Mouse (Mus musculus): ENCODE results near the gene Apbb2. TPM values are rescaled to one million over a fixed set of nuclear protein-coding genes. Genes with fewer than 3 reads are reported as not detected.

Gene Apbb2
- polyA plus RNA-seq, 1 experiment, result 19.1 TPM

DNA sequence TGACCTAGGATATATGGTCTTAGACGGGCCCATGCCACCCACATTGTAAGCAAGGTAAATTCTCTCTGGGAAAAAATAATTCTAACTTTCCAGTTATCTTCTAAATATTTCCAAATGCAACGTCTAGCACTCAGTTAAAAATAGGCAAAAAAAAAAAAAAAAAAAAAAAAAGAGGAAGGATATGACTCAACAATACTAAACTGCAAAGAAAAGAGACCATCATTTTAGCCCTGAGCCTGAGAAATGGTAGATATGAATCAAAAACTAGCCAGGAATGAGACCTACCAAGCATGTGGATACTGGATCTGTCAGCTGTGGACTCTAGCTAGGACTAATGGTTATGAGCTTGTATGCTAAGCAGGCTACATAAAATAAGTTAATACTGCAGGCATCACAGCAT is 338.9 kb downstream of the Apbb2 start:
- Histone ChIP-seq H3ac (ENCODE audit: control insufficient read depth, insufficient read length) (no peak overlapping the region), H3K4me2 (ENCODE audit: low read depth) (no peak overlapping the region), H3K4me3 (no peak overlapping the region), H3K79me2 (ENCODE audit: control insufficient read depth, insufficient read depth) (no peaks in the 10 kb centered on the region), H3K27me3 (ENCODE audit: control insufficient read depth, insufficient read depth, insufficient read length) (no peaks in the 10 kb centered on the region), H3K36me3 (ENCODE audit: control insufficient read depth, insufficient read depth) (no peaks in the 10 kb centered on the region)
- TF ChIP-seq POLR2A (IDR thresholded peaks at IDR 0.05; ENCODE audit: insufficient read length, low read depth) (no peak), MYOG (IDR thresholded peaks at IDR 0.05; ENCODE audit: control insufficient read depth in 1 of 3, insufficient read depth in 1 of 3, insufficient read length in 2 of 3, low read depth in 2 of 3) (no peak), USF1 (IDR thresholded peaks at IDR 0.05; ENCODE audit: low read depth) (no peak), POLR2AphosphoS2 (IDR thresholded peaks at IDR 0.05; ENCODE audit: insufficient read length, low read depth) (no peak), TCF12 (IDR thresholded peaks at IDR 0.05; ENCODE audit: insufficient read depth, poor library complexity, severe bottlenecking) (no peak), E2F4 (IDR thresholded peaks at IDR 0.05; ENCODE audit: insufficient read depth) (no peak)

DNA sequence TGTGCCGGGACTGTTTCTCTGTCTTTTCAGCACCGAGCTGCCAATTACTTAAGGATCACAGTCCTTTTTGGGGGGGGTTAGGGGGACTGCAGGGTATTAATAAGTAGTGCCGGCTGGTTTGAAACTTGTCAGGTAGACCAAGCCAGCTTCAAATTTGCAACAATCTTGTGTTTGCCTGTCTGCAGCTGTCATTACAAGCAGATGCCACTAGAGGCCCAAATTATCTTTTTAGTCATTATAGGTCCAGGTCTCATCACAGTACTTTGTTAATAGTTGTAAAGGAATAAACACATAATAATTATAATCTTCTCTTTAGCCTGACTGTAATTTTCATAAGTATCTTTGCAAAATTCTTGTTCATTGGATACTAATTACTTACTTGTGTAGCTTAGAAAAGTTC is 344.2 kb downstream of the Apbb2 start:
- H3K27me3 ChIP-seq (ENCODE audit: control insufficient read depth, insufficient read depth, insufficient read length), result no peaks in the 10 kb centered on the region

DNA sequence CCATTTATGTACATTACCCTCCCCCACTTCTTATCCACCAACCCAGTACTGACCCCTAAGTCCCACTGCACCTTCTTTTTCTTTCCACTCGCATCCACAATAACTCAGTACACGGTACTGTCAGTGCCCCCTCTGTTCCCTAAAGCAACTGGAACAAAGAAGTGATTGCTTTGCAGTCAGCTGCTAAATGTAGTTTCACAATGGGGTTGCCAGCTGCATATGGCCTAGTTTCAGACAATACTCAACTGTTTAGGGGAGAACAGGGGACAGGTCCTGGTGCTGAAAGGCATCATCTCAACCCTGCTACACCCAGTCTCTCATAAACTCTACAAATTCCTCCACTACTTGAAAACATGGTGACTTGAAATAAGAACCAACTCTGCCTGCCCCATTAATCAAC is 347.4 kb downstream of the Apbb2 start:
- no peak overlapping the region for H3K4me3 ChIP-seq
- H3K79me2 ChIP-seq (ENCODE audit: control insufficient read depth, insufficient read depth), result no peaks in the 10 kb centered on the region
- no peak overlapping the region for H3K4me2 ChIP-seq (ENCODE audit: low read depth)
- no peak overlapping the region for H3ac ChIP-seq (ENCODE audit: control insufficient read depth, insufficient read length)
- TF ChIP-seq TCF12 (IDR thresholded peaks at IDR 0.05; ENCODE audit: insufficient read depth, poor library complexity, severe bottlenecking) (no peak), MAX (IDR thresholded peaks at IDR 0.05; ENCODE audit: low read depth) (no peak), POLR2A (IDR thresholded peaks at IDR 0.05; ENCODE audit: insufficient read length, low read depth) (no peak), E2F4 (IDR thresholded peaks at IDR 0.05; ENCODE audit: insufficient read depth) (no peak), CEBPB (IDR thresholded peaks at IDR 0.05; ENCODE audit: insufficient read depth, poor library complexity, severe bottlenecking) (no peak), POLR2AphosphoS2 (IDR thresholded peaks at IDR 0.05; ENCODE audit: insufficient read length, low read depth) (no peak), USF1 (IDR thresholded peaks at IDR 0.05; ENCODE audit: low read depth) (no peak), MYOD1 (IDR thresholded peaks at IDR 0.05; ENCODE audit: control insufficient read depth in 1 of 3, insufficient read length in 2 of 3, low read depth in 2 of 3) (no peak), SRF (IDR thresholded peaks at IDR 0.05; ENCODE audit: control insufficient read depth, insufficient read length, low read depth) (no peak), MYOG (IDR thresholded peaks at IDR 0.05; ENCODE audit: control insufficient read depth in 1 of 3, insufficient read depth in 1 of 3, insufficient read length in 2 of 3, low read depth in 2 of 3) (no peak), REST (IDR thresholded peaks at IDR 0.05; ENCODE audit: insufficient read depth, insufficient read length) (no peak), TCF3 (IDR thresholded peaks at IDR 0.05; ENCODE audit: insufficient read length, low read depth) (no peak)
- H3K36me3 ChIP-seq (ENCODE audit: control insufficient read depth, insufficient read depth), result no peaks in the 10 kb centered on the region
- H3K27me3 ChIP-seq (ENCODE audit: control insufficient read depth, insufficient read depth, insufficient read length), result no peaks in the 10 kb centered on the region

More for the DNA sequence above, 344.2 kb downstream of the Apbb2 start:
- H3ac ChIP-seq (ENCODE audit: control insufficient read depth, insufficient read length), result no peak overlapping the region
- TF ChIP-seq MYOD1 (IDR thresholded peaks at IDR 0.05; ENCODE audit: control insufficient read depth in 1 of 3, insufficient read length in 2 of 3, low read depth in 2 of 3), result no peak
- TF ChIP-seq USF1 (IDR thresholded peaks at IDR 0.05; ENCODE audit: low read depth), result no peak
- no peak for TF ChIP-seq SRF (IDR thresholded peaks at IDR 0.05; ENCODE audit: control insufficient read depth, insufficient read length, low read depth)
- no peaks in the 10 kb centered on the region for H3K36me3 ChIP-seq (ENCODE audit: control insufficient read depth, insufficient read depth)
- H3K4me2 ChIP-seq (ENCODE audit: low read depth), result no peak overlapping the region
- no peak overlapping the region for H3K4me3 ChIP-seq
- H3K79me2 ChIP-seq (ENCODE audit: control insufficient read depth, insufficient read depth), result no peaks in the 10 kb centered on the region

DNA sequence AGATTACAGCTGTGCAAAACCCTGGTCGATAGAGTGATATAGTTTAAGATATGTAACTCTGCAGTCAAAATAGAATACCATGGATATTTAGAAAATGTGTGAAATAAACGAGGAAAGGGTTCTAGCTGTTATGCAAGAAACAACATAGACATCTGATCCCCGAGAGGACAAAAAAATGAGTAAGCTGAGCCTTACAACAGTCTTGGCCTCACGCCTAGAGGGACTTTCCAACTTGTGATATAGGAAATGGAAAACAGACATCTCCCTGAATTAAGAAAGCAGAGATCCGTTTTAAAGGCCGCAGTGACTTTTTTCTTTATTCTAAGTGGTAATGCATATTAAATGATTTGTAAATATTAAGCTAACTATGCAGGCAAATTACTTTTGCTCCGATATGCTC is 349.0 kb downstream of the Apbb2 start:
- no peaks in the 10 kb centered on the region for H3K36me3 ChIP-seq (ENCODE audit: control insufficient read depth, insufficient read depth)
- H3K27me3 ChIP-seq (ENCODE audit: control insufficient read depth, insufficient read depth, insufficient read length), result no peaks in the 10 kb centered on the region
- no peak for TF ChIP-seq USF1 (IDR thresholded peaks at IDR 0.05; ENCODE audit: low read depth)
- TF ChIP-seq REST (IDR thresholded peaks at IDR 0.05; ENCODE audit: insufficient read depth, insufficient read length), result no peak
- no peak for TF ChIP-seq MYOD1 (IDR thresholded peaks at IDR 0.05; ENCODE audit: control insufficient read depth in 1 of 3, insufficient read length in 2 of 3, low read depth in 2 of 3)
- no peak for TF ChIP-seq MYOG (IDR thresholded peaks at IDR 0.05; ENCODE audit: control insufficient read depth in 1 of 3, insufficient read depth in 1 of 3, insufficient read length in 2 of 3, low read depth in 2 of 3)
- no peak for TF ChIP-seq MAX (IDR thresholded peaks at IDR 0.05; ENCODE audit: low read depth)
- no peak for TF ChIP-seq TCF12 (IDR thresholded peaks at IDR 0.05; ENCODE audit: insufficient read depth, poor library complexity, severe bottlenecking)
- no peak for TF ChIP-seq CEBPB (IDR thresholded peaks at IDR 0.05; ENCODE audit: insufficient read depth, poor library complexity, severe bottlenecking)
- TF ChIP-seq POLR2A (IDR thresholded peaks at IDR 0.05; ENCODE audit: insufficient read length, low read depth), result no peak
- no peak for TF ChIP-seq E2F4 (IDR thresholded peaks at IDR 0.05; ENCODE audit: insufficient read depth)
- no peak for TF ChIP-seq POLR2AphosphoS2 (IDR thresholded peaks at IDR 0.05; ENCODE audit: insufficient read length, low read depth)
- no peak for TF ChIP-seq SRF (IDR thresholded peaks at IDR 0.05; ENCODE audit: control insufficient read depth, insufficient read length, low read depth)
- no peak for TF ChIP-seq TCF3 (IDR thresholded peaks at IDR 0.05; ENCODE audit: insufficient read length, low read depth)
- no peak overlapping the region for H3K4me2 ChIP-seq (ENCODE audit: low read depth)
- H3K4me3 ChIP-seq, result no peak overlapping the region
- no peak overlapping the region for H3ac ChIP-seq (ENCODE audit: control insufficient read depth, insufficient read length)
- no peaks in the 10 kb centered on the region for H3K79me2 ChIP-seq (ENCODE audit: control insufficient read depth, insufficient read depth)

DNA sequence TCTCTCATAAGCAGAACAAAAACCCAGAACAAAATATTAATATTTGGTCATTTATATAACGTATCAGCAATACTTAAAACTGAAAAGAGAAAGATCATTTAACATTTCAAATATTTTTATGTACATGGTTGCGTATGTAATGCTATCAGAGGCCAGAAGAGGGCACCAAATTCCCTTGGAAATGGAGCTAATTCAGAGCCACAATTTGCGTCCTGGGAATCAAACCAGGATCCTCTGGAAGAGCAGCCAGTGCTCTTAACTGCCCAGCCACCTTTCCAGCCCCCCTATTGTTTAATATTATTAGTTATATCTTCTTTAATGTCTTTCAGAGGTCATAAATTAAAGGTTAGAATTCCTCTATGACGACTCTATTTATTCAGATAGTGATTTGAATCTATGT is 355.2 kb downstream of the Apbb2 start:
- no peak overlapping the region for H3K4me2 ChIP-seq (ENCODE audit: low read depth)
- no peak overlapping the region for H3K4me3 ChIP-seq
- H3ac ChIP-seq (ENCODE audit: control insufficient read depth, insufficient read length), result no peak overlapping the region
- TF ChIP-seq USF1 (IDR thresholded peaks at IDR 0.05; ENCODE audit: low read depth), result no peak
- no peak for TF ChIP-seq POLR2AphosphoS2 (IDR thresholded peaks at IDR 0.05; ENCODE audit: insufficient read length, low read depth)
- TF ChIP-seq TCF3 (IDR thresholded peaks at IDR 0.05; ENCODE audit: insufficient read length, low read depth), result no peak
- no peak for TF ChIP-seq REST (IDR thresholded peaks at IDR 0.05; ENCODE audit: insufficient read depth, insufficient read length)
- no peak for TF ChIP-seq MAX (IDR thresholded peaks at IDR 0.05; ENCODE audit: low read depth)
- TF ChIP-seq TCF12 (IDR thresholded peaks at IDR 0.05; ENCODE audit: insufficient read depth, poor library complexity, severe bottlenecking), result no peak
- no peaks in the 10 kb centered on the region for H3K27me3 ChIP-seq (ENCODE audit: control insufficient read depth, insufficient read depth, insufficient read length)
- H3K79me2 ChIP-seq (ENCODE audit: control insufficient read depth, insufficient read depth), result no peaks in the 10 kb centered on the region
- H3K36me3 ChIP-seq (ENCODE audit: control insufficient read depth, insufficient read depth), result no peaks in the 10 kb centered on the region
